Mouse (Mus musculus) MEL (cell line): ENCODE results near the gene Lime1. TPM values are rescaled to one million over a fixed set of nuclear protein-coding genes. Genes with fewer than 3 reads are reported as not detected.

Experiments used
- DNase-seq: peaks from one replicate; pipeline ENCODE4 v3.0.0; 2011; ENCODE audit warnings: low read depth, low spot score
- H3K27ac ChIP-seq: 2 replicates; pipeline ENCODE4 v1.5.1; 2012; ENCODE audit warnings: low read depth, mild to moderate bottlenecking, control low read depth, low read length, moderate library complexity; ENCODE audit not compliant: control insufficient read depth
- H3K27me3 ChIP-seq, 2 experiments: fragments of 150-350 bp in 1 of 2; sonication (generic) in 1 of 2; 2 replicates each; pipeline ENCODE4 v1.6.1; 2012; ENCODE audit warnings: low read length in 2 of 2, mild to moderate bottlenecking in 2 of 2, improper control_type of control experiment in 1 of 2, moderate library complexity in 1 of 2; ENCODE audit not compliant: insufficient read depth in 2 of 2, control insufficient read depth in 1 of 2
- H3K36me3 ChIP-seq, 2 experiments: 2 replicates each; pipeline ENCODE4 v1.6.1; 2012 to 2014; ENCODE audit warnings: low read length in 2 of 2, improper control_type of control experiment in 1 of 2, inconsistent platforms in 1 of 2, mild to moderate bottlenecking in 1 of 2; ENCODE audit not compliant: insufficient read depth in 2 of 2, control insufficient read depth in 1 of 2
- H3K4me1 ChIP-seq, 2 experiments: fragments of 150-350 bp in 1 of 2; sonication (generic) in 1 of 2; 2 replicates each; pipeline ENCODE4 v1.6.1; 2012; ENCODE audit warnings: low read length in 2 of 2, improper control_type of control experiment in 1 of 2, mild to moderate bottlenecking in 1 of 2; ENCODE audit not compliant: insufficient read depth in 2 of 2, control insufficient read depth in 1 of 2
- H3K4me3 ChIP-seq, 2 experiments: fragments of 150-350 bp in 1 of 2; sonication (generic) in 1 of 2; 2 replicates each; pipeline ENCODE4 v1.5.1; 2012; ENCODE audit warnings: low read depth in 2 of 2, low read length in 2 of 2, mild to moderate bottlenecking in 2 of 2, moderate library complexity in 2 of 2, control low read depth in 1 of 2, improper control_type of control experiment in 1 of 2; ENCODE audit not compliant: control insufficient read depth in 1 of 2, insufficient read depth in 1 of 2
- H3K79me2 ChIP-seq: 2 replicates; pipeline ENCODE4 v1.6.1; 2012; ENCODE audit warnings: mild to moderate bottlenecking, low read length, moderate library complexity; ENCODE audit not compliant: control insufficient read depth, poor library complexity, insufficient read depth
- H3K9ac ChIP-seq: 2 replicates; pipeline ENCODE4 v1.6.1; 2012; ENCODE audit warnings: low read depth, mild to moderate bottlenecking, control low read depth, low read length, moderate library complexity; ENCODE audit not compliant: control insufficient read depth, poor library complexity, severe bottlenecking
- H3K9me3 ChIP-seq: fragments of 150-350 bp; sonication (generic); replicated peaks from 2 replicates; pipeline ENCODE4 v1.6.1; 2012; ENCODE audit warnings: mild to moderate bottlenecking, low read length, improper control_type of control experiment, moderate library complexity; ENCODE audit not compliant: insufficient read depth
- CHD1 ChIP-seq: IDR thresholded peaks from 2 replicates; pipeline ENCODE4 v1.6.1; 2012; ENCODE audit warnings: low read depth, mild to moderate bottlenecking, inconsistent platforms, low read length, improper control_type of control experiment
- CTCF ChIP-seq, 3 experiments: IDR thresholded peaks in 2 of 3; conservative IDR thresholded peaks in 1 of 3; 2 replicates each; pipeline ENCODE4 v1.5.1; 2011 to 2012; ENCODE audit warnings: low read length in 3 of 3, low read depth in 2 of 3, mild to moderate bottlenecking in 2 of 3, improper control_type of control experiment in 1 of 3, inconsistent platforms in 1 of 3, mixed read lengths in 1 of 3, moderate library complexity in 1 of 3; ENCODE audit not compliant: control insufficient read depth in 1 of 3, insufficient read depth in 1 of 3, poor library complexity in 1 of 3, severe bottlenecking in 1 of 3
- EP300 ChIP-seq, 2 experiments: IDR thresholded peaks; 2 replicates each; pipeline ENCODE4 v1.6.1; 2011; ENCODE audit warnings: improper control_type of control experiment in 2 of 2, low read length in 2 of 2, low read depth in 1 of 2, mild to moderate bottlenecking in 1 of 2
- MAX ChIP-seq: IDR thresholded peaks from 2 replicates; pipeline ENCODE4 v1.6.1; 2011; ENCODE audit warnings: low read length, improper control_type of control experiment
- MEF2A ChIP-seq: IDR thresholded peaks from 2 replicates; pipeline ENCODE4 v1.6.1; 2014; ENCODE audit warnings: low read depth, mild to moderate bottlenecking, inconsistent platforms, low read length, improper control_type of control experiment; ENCODE audit not compliant: poor library complexity, insufficient replicate concordance, severe bottlenecking; ENCODE audit errors: extremely low read depth
- RAD21 ChIP-seq: IDR thresholded peaks from 2 replicates; pipeline ENCODE4 v1.6.1; 2011; ENCODE audit warnings: mild to moderate bottlenecking, low read depth, low read length, improper control_type of control experiment
- SMC3 ChIP-seq: IDR thresholded peaks from 2 replicates; pipeline ENCODE4 v1.6.1; 2011; ENCODE audit warnings: low read depth, low read length, improper control_type of control experiment
- TAL1 ChIP-seq: IDR thresholded peaks from 2 replicates; pipeline ENCODE4 v1.6.1; 2012; ENCODE audit warnings: mild to moderate bottlenecking, inconsistent platforms, low read length, moderate library complexity, mixed read lengths
- TBP ChIP-seq: IDR thresholded peaks from 2 replicates; pipeline ENCODE4 v1.8.0; 2011; ENCODE audit warnings: low read depth, low read length, improper control_type of control experiment
- UBTF ChIP-seq: IDR thresholded peaks from 2 replicates; pipeline ENCODE4 v1.6.1; 2012; ENCODE audit warnings: low read depth, mild to moderate bottlenecking, inconsistent platforms, low read length, improper control_type of control experiment, moderate library complexity, borderline replicate concordance; ENCODE audit not compliant: insufficient read depth
- USF1 ChIP-seq: IDR thresholded peaks from 2 replicates; pipeline ENCODE4 v1.6.1; 2014; ENCODE audit warnings: low read depth, mild to moderate bottlenecking, inconsistent platforms, low read length, improper control_type of control experiment, moderate library complexity
- ZC3H11A ChIP-seq: IDR thresholded peaks from 2 replicates; pipeline ENCODE4 v1.6.1; 2012; ENCODE audit warnings: low read depth, mild to moderate bottlenecking, inconsistent platforms, low read length, improper control_type of control experiment
- ZKSCAN1 ChIP-seq: IDR thresholded peaks from 2 replicates; pipeline ENCODE4 v1.6.1; 2012; ENCODE audit warnings: low read depth, mild to moderate bottlenecking, inconsistent platforms, low read length, improper control_type of control experiment, moderate library complexity
- polyA plus RNA-seq, 2 experiments: library from polyadenylated mRNA; stranded (reverse) in 1 of 2; unstranded in 1 of 2; fragments of >175 nt in 1 of 2; fragments of >200 nt in 1 of 2; gene quantifications; 2 replicates each; pipeline versions ENCODE4 v1.2.1 to v1.2.4; 2012; ENCODE audit warnings: low replicate concordance in 2 of 2, low read depth in 1 of 2; ENCODE audit not compliant: insufficient read length in 2 of 2, insufficient read depth in 1 of 2, missing spikeins in 1 of 2
- total RNA-seq: library from RNA; depleted of rRNA; stranded (reverse); fragments of 300-350 nt; gene quantifications from 2 replicates; pipeline ENCODE4 v1.2.3, GENCODE M21; 2012

The Lime1 gene
- total and polyA plus RNA-seq, 3 experiments, result 18.7 to 27.4 TPM; not detected in 1

GRCm38 (mm10) chr2:181364860-181365596 is 14.8 kb upstream of the Lime1 start, which contains the start of the genes Zgpat and Arfrp1 (continued):
- TF ChIP-seq RAD21 (no peak), CHD1 (no peak), EP300 (IDR thresholded peaks at IDR 0.05; ENCODE audit: low read depth in 1 of 2, low read length in 2 of 2) (no peak)
- TF ChIP-seq, all 39 proteins: peak for 13

DNA sequence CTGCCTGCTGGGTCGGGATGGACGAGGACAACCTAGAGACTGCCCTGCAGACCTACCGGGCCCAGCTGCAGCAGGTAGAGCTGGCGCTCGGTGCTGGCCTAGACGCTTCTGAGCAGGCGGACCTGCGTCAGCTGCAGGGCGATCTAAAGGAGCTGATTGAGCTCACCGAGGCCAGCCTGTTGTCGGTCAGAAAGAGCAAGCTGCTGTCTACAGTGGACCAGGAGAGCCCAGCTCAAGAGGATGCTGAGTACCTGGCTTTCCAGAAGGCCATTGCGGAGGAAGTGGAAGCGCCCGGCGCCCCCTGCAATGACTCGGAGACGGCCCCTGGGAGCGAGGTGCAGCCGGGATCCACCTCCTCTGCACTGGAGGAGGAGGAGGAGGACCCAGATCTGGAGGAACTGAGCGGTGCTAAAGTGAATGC is 14.2 kb upstream of the Lime1 start:
- H3K9me3 ChIP-seq, result no peaks in the 10 kb centered on the region
- H3K4me1 ChIP-seq, result peaks cover 5 to 13% of the 10 kb centered on the region in 2 experiments
- TF ChIP-seq USF1 (no peak), UBTF (0 out of 2 replicates have a peak, but pooled peaks have one; percentile 65), TBP (0 out of 2 replicates have a peak, but pooled peaks have one; percentile 4)
- peaks cover 19 to 20% of the 10 kb centered on the region in 2 experiments for H3K36me3 ChIP-seq
- H3K4me3 ChIP-seq, result peak overlapping the region; percentile 88 to 98
- H3K27me3 ChIP-seq, result no peaks in the 10 kb centered on the region
- H3K9ac ChIP-seq, result peak overlapping the region; percentile 98
- peak; percentile 69 for DNase-seq
- H3K79me2 ChIP-seq, result peaks cover 57% of the 10 kb centered on the region
- H3K27ac ChIP-seq, result peak overlapping the region; percentile 82

DNA sequence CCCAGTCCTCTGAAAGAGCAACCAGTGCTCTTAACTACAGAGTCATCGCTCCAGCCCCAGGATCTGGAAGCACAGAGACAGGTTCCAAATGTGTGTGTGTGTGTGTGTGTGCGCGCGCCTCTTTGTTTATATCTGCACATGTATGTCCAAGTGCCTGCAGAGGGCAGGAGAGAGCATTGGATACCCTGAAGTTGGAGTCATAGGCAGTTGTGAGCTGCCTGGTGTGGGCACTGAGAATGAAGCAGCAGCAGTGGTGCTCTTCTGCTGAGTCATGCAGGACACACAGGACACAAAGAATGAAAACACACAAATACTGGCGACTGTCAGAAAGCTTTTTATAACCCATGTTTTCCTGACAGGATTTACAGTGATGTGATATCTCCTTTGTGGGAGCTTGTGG is 9.9 kb upstream of the Lime1 start:
- no peaks in the 10 kb centered on the region for H3K9me3 ChIP-seq
- TF ChIP-seq CTCF (IDR thresholded peaks at IDR 0.05 in 2 of 3, conservative IDR thresholded peaks at IDR 0.05 in 1 of 3; ENCODE audit: control insufficient read depth in 1 of 3, insufficient read depth in 1 of 3, low read depth in 2 of 3, low read length in 3 of 3, poor library complexity in 1 of 3, severe bottlenecking in 1 of 3) (peak; percentile 12 to 26 (median 14); a peak in 1 of 6 replicates), ZKSCAN1 (no peak), TAL1 (no peak), ZC3H11A (no peak)
- DNase-seq, result peak; percentile 32
- H3K27me3 ChIP-seq, result no peaks in the 10 kb centered on the region
- peaks cover 64% of the 10 kb centered on the region for H3K79me2 ChIP-seq
- H3K36me3 ChIP-seq, result peaks cover 9 to 18% of the 10 kb centered on the region in 2 experiments
- H3K27ac ChIP-seq, result no peak overlapping the region
- no peak overlapping the region for H3K4me3 ChIP-seq
- H3K9ac ChIP-seq, result no peak overlapping the region
- H3K4me1 ChIP-seq, result peaks cover 7 to 10% of the 10 kb centered on the region in 2 experiments

GRCm38 (mm10) chr2:181375787-181376186 is 4.1 kb upstream of the Lime1 start:
- H3K4me3 ChIP-seq, result no peak overlapping the region
- H3K9me3 ChIP-seq, result no peaks in the 10 kb centered on the region
- H3K27ac ChIP-seq, result no peak overlapping the region
- peaks cover 28% of the 10 kb centered on the region for H3K79me2 ChIP-seq
- peaks cover 8 to 9% of the 10 kb centered on the region in 2 experiments for H3K36me3 ChIP-seq
- peaks cover 2 to 3% of the 10 kb centered on the region in 2 experiments; a peak in 3 of 4 replicates for H3K4me1 ChIP-seq
- no peak overlapping the region for H3K9ac ChIP-seq
- no peaks in the 10 kb centered on the region for H3K27me3 ChIP-seq
- DNase-seq, result peak; percentile 74
- TF ChIP-seq ZC3H11A (peak; percentile 25), SMC3 (peak; percentile 55), UBTF (no peak), CTCF (IDR thresholded peaks at IDR 0.05 in 2 of 3, conservative IDR thresholded peaks at IDR 0.05 in 1 of 3; ENCODE audit: control insufficient read depth in 1 of 3, insufficient read depth in 1 of 3, low read depth in 2 of 3, low read length in 3 of 3, poor library complexity in 1 of 3, severe bottlenecking in 1 of 3) (peak in 2 of 3 experiments; percentile 55 to 59; a peak in 4 of 6 replicates), MAX (no peak), MEF2A (no peak), RAD21 (peak; percentile 52)
